Mouse (Mus musculus): ENCODE measurements at regions not wholly inside any gene's neighbourhood (a gene's known extent, or its start where the extent isn't known, plus 50 kb on each side); places are given as distances from the start of the nearest gene placed in this dataset.
A peak's percentile ranks its signal among the peaks of the same experiment; 100 is the strongest.

- H3K36me3 ChIP-seq: no peaks in the 10 kb centered on the region
- no peak overlapping the region for H3K9ac ChIP-seq
- ATAC-seq (ENCODE audit: low FRiP score, low read depth): no peak
- no peaks in the 10 kb centered on the region for H3K9me3 ChIP-seq
- H3K4me1 ChIP-seq: no peaks in the 10 kb centered on the region
- H3K4me3 ChIP-seq: no peak overlapping the region
- no peak overlapping the region for H3K27ac ChIP-seq
- no peak overlapping the region for H3K4me2 ChIP-seq (replicated peaks)
- H3K27me3 ChIP-seq (replicated peaks): no peaks in the 10 kb centered on the region
- 93% methylated on average over 3 of the region's 3 CpGs for WGBS
Observed at GRCm38 (mm10) chr1:78050231-78050630, 146.7 kb downstream of the Pax3 start.

- H3K4me2 ChIP-seq (replicated peaks): no peak overlapping the region
- no peak for ATAC-seq (ENCODE audit: low FRiP score, low read depth)
- WGBS: 83% methylated on average over 2 of the region's 2 CpGs
- no peaks in the 10 kb centered on the region for H3K27me3 ChIP-seq (replicated peaks)
- H3K9ac ChIP-seq: no peak overlapping the region
- no peak overlapping the region for H3K27ac ChIP-seq
- no peak overlapping the region for H3K4me3 ChIP-seq
- no peaks in the 10 kb centered on the region for H3K36me3 ChIP-seq
- no peaks in the 10 kb centered on the region for H3K4me1 ChIP-seq
- no peaks in the 10 kb centered on the region for H3K9me3 ChIP-seq
Observed at GRCm38 (mm10) chr1:78032336-78032735, 164.6 kb downstream of the Pax3 start.

- no peak overlapping the region for H3K9ac ChIP-seq
- no peaks in the 10 kb centered on the region; the same call in 1 of the 2 replicates for H3K27me3 ChIP-seq (replicated peaks)
- 0 out of 2 replicates have a peak, but pooled peaks have one; percentile 37 for ATAC-seq (ENCODE audit: low FRiP score, low read depth)
- 11% methylated on average over 6 of the region's 6 CpGs for WGBS
- peaks cover 6% of the 10 kb centered on the region; the same call in 1 of the 2 replicates for H3K4me1 ChIP-seq
- no peak overlapping the region for H3K27ac ChIP-seq
- no peak overlapping the region for H3K4me3 ChIP-seq
- H3K9me3 ChIP-seq: no peaks in the 10 kb centered on the region
- H3K4me2 ChIP-seq (replicated peaks): peak overlapping the region; percentile 33
- no peaks in the 10 kb centered on the region for H3K36me3 ChIP-seq
Observed at GRCm38 (mm10) chr1:78021766-78022165, 175.2 kb downstream of the Pax3 start.

GRCm38 (mm10) chr1:78021014-78021413 lies 175.9 kb downstream of the Pax3 start:
- ATAC-seq (ENCODE audit: low FRiP score, low read depth): no peak
- no peak overlapping the region for H3K4me2 ChIP-seq (replicated peaks)

GRCm38 (mm10) chr1:78017949-78018617 lies 178.9 kb downstream of the Pax3 start:
- no peak overlapping the region for H3K4me3 ChIP-seq
- H3K36me3 ChIP-seq: no peaks in the 10 kb centered on the region
- no peaks in the 10 kb centered on the region for H3K27me3 ChIP-seq (replicated peaks)
- no peak overlapping the region for H3K9ac ChIP-seq
- H3K4me1 ChIP-seq: peaks cover 11% of the 10 kb centered on the region; the same call in 1 of the 2 replicates
- WGBS: 85% methylated on average over 6 of the region's 6 CpGs
- H3K9me3 ChIP-seq: no peaks in the 10 kb centered on the region
- no peak overlapping the region for H3K27ac ChIP-seq
- ATAC-seq (ENCODE audit: low FRiP score, low read depth): no peak
- no peak overlapping the region for H3K4me2 ChIP-seq (replicated peaks)

More at GRCm38 (mm10) chr1:78021014-78021413, 175.9 kb downstream of the Pax3 start:
- peaks cover 11% of the 10 kb centered on the region; the same call in 1 of the 2 replicates for H3K4me1 ChIP-seq
- H3K9ac ChIP-seq: no peak overlapping the region
- 72% methylated on average over 6 of the region's 6 CpGs for WGBS
- no peaks in the 10 kb centered on the region for H3K36me3 ChIP-seq
- H3K27me3 ChIP-seq (replicated peaks): no peaks in the 10 kb centered on the region; the same call in 1 of the 2 replicates
- H3K9me3 ChIP-seq: no peaks in the 10 kb centered on the region
- H3K27ac ChIP-seq: no peak overlapping the region
- H3K4me3 ChIP-seq: no peak overlapping the region

GRCm38 (mm10) chr1:78016541-78017267 lies 180.2 kb downstream of the Pax3 start:
- Histone ChIP-seq H3K4me3 (no peak overlapping the region; the same call in 1 of the 2 replicates), H3K4me2 (replicated peaks) (peak overlapping the region; percentile 46), H3K4me1 (peaks cover 6% of the 10 kb centered on the region; the same call in 1 of the 2 replicates), H3K9me3 (no peaks in the 10 kb centered on the region), H3K36me3 (no peaks in the 10 kb centered on the region), H3K9ac (no peak overlapping the region), H3K27ac (no peak overlapping the region), H3K27me3 (replicated peaks) (no peaks in the 10 kb centered on the region)
- 29% methylated on average over 18 of the region's 18 CpGs for WGBS
- no peak for ATAC-seq (ENCODE audit: low FRiP score, low read depth)

GRCm38 (mm10) chr1:78015999-78016398 lies 180.9 kb downstream of the Pax3 start:
- Histone ChIP-seq H3K36me3 (no peaks in the 10 kb centered on the region), H3K4me2 (replicated peaks) (no peak overlapping the region), H3K27ac (no peak overlapping the region), H3K4me3 (no peak overlapping the region), H3K9me3 (no peaks in the 10 kb centered on the region), H3K4me1 (peaks cover 5% of the 10 kb centered on the region; the same call in 1 of the 2 replicates), H3K9ac (no peak overlapping the region), H3K27me3 (replicated peaks) (no peaks in the 10 kb centered on the region)
- ATAC-seq (ENCODE audit: low FRiP score, low read depth): no peak
- 39% methylated on average over 3 of the region's 3 CpGs for WGBS

- H3K9me3 ChIP-seq: no peaks in the 10 kb centered on the region
- H3K27ac ChIP-seq: no peak overlapping the region
- H3K4me1 ChIP-seq: peaks cover 5% of the 10 kb centered on the region; the same call in 1 of the 2 replicates
- H3K9ac ChIP-seq: no peak overlapping the region
- no peaks in the 10 kb centered on the region for H3K36me3 ChIP-seq
- ATAC-seq (ENCODE audit: low FRiP score, low read depth): no peak
- no peak overlapping the region for H3K4me3 ChIP-seq
- WGBS: 15% methylated on average over 3 of the region's 3 CpGs
- no peaks in the 10 kb centered on the region for H3K27me3 ChIP-seq (replicated peaks)
- H3K4me2 ChIP-seq (replicated peaks): no peak overlapping the region
Observed at GRCm38 (mm10) chr1:78013396-78013795, 183.5 kb downstream of the Pax3 start.

GRCm38 (mm10) chr1:78008811-78009410 lies 188.0 kb downstream of the Pax3 start:
- Histone ChIP-seq H3K27ac (no peak overlapping the region), H3K27me3 (replicated peaks) (no peaks in the 10 kb centered on the region), H3K4me1 (no peaks in the 10 kb centered on the region; the same call in 1 of the 2 replicates), H3K4me3 (no peak overlapping the region), H3K9me3 (no peaks in the 10 kb centered on the region), H3K4me2 (replicated peaks) (no peak overlapping the region), H3K36me3 (no peaks in the 10 kb centered on the region), H3K9ac (no peak overlapping the region)
- WGBS: 36% methylated on average over 16 of the region's 16 CpGs
- no peak for ATAC-seq (ENCODE audit: low FRiP score, low read depth)

GRCm38 (mm10) chr1:78004376-78004775 lies 192.6 kb downstream of the Pax3 start:
- no peak overlapping the region for H3K4me2 ChIP-seq (replicated peaks)
- no peaks in the 10 kb centered on the region for H3K9me3 ChIP-seq
- H3K4me3 ChIP-seq: no peak overlapping the region
- 0 out of 2 replicates have a peak, but pooled peaks cover 2% of the 10 kb centered on the region for H3K27me3 ChIP-seq (replicated peaks)
- H3K4me1 ChIP-seq: no peaks in the 10 kb centered on the region; the same call in 1 of the 2 replicates
- no peaks in the 10 kb centered on the region for H3K36me3 ChIP-seq
- no peak for ATAC-seq (ENCODE audit: low FRiP score, low read depth)
- no peak overlapping the region for H3K27ac ChIP-seq
- 86% methylated on average over 3 of the region's 3 CpGs for WGBS
- H3K9ac ChIP-seq: no peak overlapping the region

- ATAC-seq (ENCODE audit: low FRiP score, low read depth): no peak
- no peak overlapping the region for H3K27ac ChIP-seq
- H3K9ac ChIP-seq: no peak overlapping the region
- H3K9me3 ChIP-seq: no peaks in the 10 kb centered on the region
- H3K27me3 ChIP-seq (replicated peaks): 0 out of 2 replicates have a peak, but pooled peaks cover 2% of the 10 kb centered on the region
- H3K4me3 ChIP-seq: no peak overlapping the region
- no peak overlapping the region for H3K4me2 ChIP-seq (replicated peaks)
- H3K4me1 ChIP-seq: no peaks in the 10 kb centered on the region
- WGBS: 85% methylated on average over 3 of the region's 3 CpGs
- no peaks in the 10 kb centered on the region for H3K36me3 ChIP-seq
Observed at GRCm38 (mm10) chr1:77998727-77999126, 198.2 kb downstream of the Pax3 start.

GRCm38 (mm10) chr1:77981528-77981927 lies 215.4 kb downstream of the Pax3 start:
- 72% methylated on average over 4 of the region's 4 CpGs for WGBS

More at GRCm38 (mm10) chr1:77981528-77981927, 215.4 kb downstream of the Pax3 start:
- H3K9ac ChIP-seq: no peak overlapping the region
- no peak for ATAC-seq (ENCODE audit: low FRiP score, low read depth)
- H3K27me3 ChIP-seq (replicated peaks): peaks cover 5% of the 10 kb centered on the region
- no peaks in the 10 kb centered on the region for H3K4me1 ChIP-seq
- H3K27ac ChIP-seq: no peak overlapping the region
- H3K4me2 ChIP-seq (replicated peaks): no peak overlapping the region
- H3K4me3 ChIP-seq: no peak overlapping the region
- no peaks in the 10 kb centered on the region for H3K36me3 ChIP-seq
- no peaks in the 10 kb centered on the region for H3K9me3 ChIP-seq
